Mouse (Mus musculus) brain, adult 2 months (tissue): ENCODE measurements around the gene Itgb3bp.

Source experiments
- DNase-seq: peaks from one replicate; pipeline ENCODE4 v3.0.0; 2011; ENCODE audit warnings: low read depth, low spot score

Itgb3bp gene

DNA sequence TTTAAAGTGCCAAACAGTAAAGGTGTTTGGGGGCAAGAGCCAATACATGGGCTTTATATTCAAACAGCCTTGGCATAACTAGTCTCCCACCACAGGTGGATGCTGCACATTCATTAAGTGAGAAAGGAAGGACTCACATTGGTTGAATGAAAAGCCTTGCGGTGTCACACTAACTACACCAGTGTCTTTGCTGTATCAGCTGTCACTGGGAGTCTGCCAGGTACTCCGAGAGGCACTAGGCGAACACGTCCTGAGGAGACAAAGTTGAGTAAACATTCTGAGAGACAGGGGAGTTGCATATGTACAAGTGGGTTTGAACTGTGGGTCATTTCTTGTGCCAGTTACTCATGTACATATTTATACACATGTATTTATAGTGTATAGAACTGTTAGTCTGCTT, 205.3 kb downstream of the Itgb3bp start:
- DNase-seq = no peak

DNA sequence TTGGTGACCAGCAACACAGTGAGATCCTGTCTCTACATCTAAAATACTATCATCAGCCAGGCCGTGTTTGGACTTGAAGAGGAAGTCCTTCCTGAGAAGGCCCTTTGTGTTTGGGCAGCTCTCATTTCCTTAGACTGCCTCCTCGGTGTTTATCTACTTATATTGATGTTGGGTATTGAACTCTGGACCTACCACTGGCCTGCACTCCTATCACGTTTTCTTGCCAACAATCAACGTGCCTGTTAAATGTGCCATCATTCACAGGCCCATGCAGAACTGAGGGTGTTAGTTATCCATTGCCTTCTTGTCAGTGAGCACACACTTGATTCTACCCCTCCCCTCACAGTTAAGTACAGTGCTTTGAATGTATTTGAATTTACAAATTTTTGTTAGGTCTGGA, 211.7 kb downstream of the Itgb3bp start:
- no peak for DNase-seq

DNA sequence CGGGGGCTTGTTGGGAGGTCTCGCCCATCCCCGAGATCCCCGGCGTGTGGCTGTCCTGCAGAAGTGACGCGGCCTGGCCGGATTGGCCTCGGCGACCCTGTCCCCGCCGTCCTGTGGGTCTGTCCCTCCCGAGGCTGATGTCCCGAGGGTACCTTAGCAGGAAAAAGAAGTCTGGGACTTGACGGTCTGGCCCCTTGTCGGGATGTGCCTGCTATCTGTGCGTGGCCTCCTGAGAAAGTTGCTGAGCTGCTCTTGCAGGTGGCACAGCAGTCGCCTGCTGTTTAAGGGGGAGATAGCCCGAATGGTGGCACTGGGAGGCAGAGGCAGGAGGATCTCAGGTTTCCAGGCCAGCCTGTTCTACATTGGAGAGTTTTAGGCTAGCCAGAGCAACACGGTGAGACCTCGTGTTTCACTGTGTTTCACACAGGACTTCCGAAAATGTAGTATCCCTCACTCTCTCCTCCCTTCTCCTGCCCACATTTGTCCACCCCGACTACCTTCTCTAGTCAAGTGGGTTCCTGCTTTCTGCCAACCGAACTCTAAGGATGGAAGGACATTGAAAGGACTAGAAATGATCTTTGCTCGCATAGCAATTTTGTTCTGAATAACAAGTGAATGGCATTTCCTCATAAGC, 213.7 kb downstream of the Itgb3bp start:
- DNase-seq = peak; percentile 24
